Mouse (Mus musculus) intestine, embryonic 15.5 days (tissue): ENCODE measurements around the gene Srgap1. TPM values are rescaled to one million over a fixed set of nuclear protein-coding genes. Genes with fewer than 3 reads are reported as not detected.
A peak's percentile ranks its signal among the peaks of the same experiment; 100 is the strongest.
"Not testable (repeated sequence)": the region's sequence is repeated elsewhere in the genome, so short reads cannot be mapped to it uniquely, and the experiment has no call there.

ENCODE experiments used
- ATAC-seq: fragments of 200-750 bp; cut with Nextera tagmentation; 2 replicates; pipeline ENCODE4 v1.8.0; 2017; ENCODE audit warnings: moderate TSS enrichment, moderate library complexity
- H3K27ac ChIP-seq: fragments of 300-500 bp; sonication (generic); 2 replicates; pipeline ENCODE4 v1.5.1; 2015; ENCODE audit warnings: mild to moderate bottlenecking, inconsistent platforms
- H3K27me3 ChIP-seq: fragments of 300-500 bp; sonication (generic); replicated peaks from 2 replicates; pipeline ENCODE4 v1.6.1; 2015; ENCODE audit warnings: inconsistent platforms
- H3K36me3 ChIP-seq: fragments of 300-500 bp; sonication (generic); 2 replicates; pipeline ENCODE4 v1.6.1; 2015; ENCODE audit warnings: inconsistent platforms
- H3K4me1 ChIP-seq: fragments of 300-500 bp; sonication (generic); replicated peaks from 2 replicates; pipeline ENCODE4 v1.6.1; 2015; ENCODE audit warnings: inconsistent platforms
- H3K4me2 ChIP-seq: fragments of 300-500 bp; sonication (generic); replicated peaks from 2 replicates; pipeline ENCODE4 v1.6.1; 2015; ENCODE audit warnings: mild to moderate bottlenecking, inconsistent platforms
- H3K4me3 ChIP-seq: fragments of 300-500 bp; sonication (generic); replicated peaks from 2 replicates; pipeline ENCODE4 v1.5.1; 2015; ENCODE audit warnings: inconsistent platforms
- H3K9ac ChIP-seq: fragments of 300-500 bp; sonication (generic); 2 replicates; pipeline ENCODE4 v1.6.1; 2015; ENCODE audit warnings: inconsistent platforms
- H3K9me3 ChIP-seq: fragments of 300-500 bp; sonication (generic); 2 replicates; pipeline ENCODE4 v1.6.1; 2016; ENCODE audit warnings: inconsistent platforms
- WGBS: fragments of 180-500 bp; shearing (Covaris S2); methylation state at CpG from one replicate; pipeline ENCODE4 v1.1.7; 2015; 5-methylcytosine and 5-hydroxymethylcytosine counted together
- polyA plus RNA-seq: library from polyadenylated mRNA; unstranded; fragments of >200 nt; fragmentation: Nextera tagmentation; extraction: Ambion mirVana; gene quantifications from 2 replicates; pipeline ENCODE4 v1.2.1, GENCODE M21; 2015

Srgap1 gene
- polyA plus RNA-seq, 1 experiment from 2014 or later, result 7.7 TPM

GRCm38 (mm10) chr10:121796027-121796802, 250.9 kb downstream of the Srgap1 start:
- Histone ChIP-seq H3K9me3 (no peaks in the 10 kb centered on the region), H3K36me3 (no peaks in the 10 kb centered on the region), H3K27ac (no peak overlapping the region), H3K9ac (no peak overlapping the region), H3K4me3 (no peak overlapping the region), H3K4me1 (no peaks in the 10 kb centered on the region), H3K4me2 (no peak overlapping the region), H3K27me3 (no peaks in the 10 kb centered on the region)
- ATAC-seq, result peak; percentile 98
- 62% methylated on average over 8 of the region's 8 CpGs for WGBS

- Histone ChIP-seq H3K9me3 (no peaks in the 10 kb centered on the region), H3K27me3 (no peaks in the 10 kb centered on the region), H3K4me3 (no peak overlapping the region), H3K4me2 (no peak overlapping the region), H3K27ac (no peak overlapping the region), H3K36me3 (no peaks in the 10 kb centered on the region), H3K4me1 (no peaks in the 10 kb centered on the region), H3K9ac (no peak overlapping the region)
- 91% methylated on average over 12 of the region's 12 CpGs for WGBS
- ATAC-seq, result no peak
These were observed 252.6 kb downstream of the Srgap1 start for GRCm38 (mm10) chr10:121794486-121794885.

DNA sequence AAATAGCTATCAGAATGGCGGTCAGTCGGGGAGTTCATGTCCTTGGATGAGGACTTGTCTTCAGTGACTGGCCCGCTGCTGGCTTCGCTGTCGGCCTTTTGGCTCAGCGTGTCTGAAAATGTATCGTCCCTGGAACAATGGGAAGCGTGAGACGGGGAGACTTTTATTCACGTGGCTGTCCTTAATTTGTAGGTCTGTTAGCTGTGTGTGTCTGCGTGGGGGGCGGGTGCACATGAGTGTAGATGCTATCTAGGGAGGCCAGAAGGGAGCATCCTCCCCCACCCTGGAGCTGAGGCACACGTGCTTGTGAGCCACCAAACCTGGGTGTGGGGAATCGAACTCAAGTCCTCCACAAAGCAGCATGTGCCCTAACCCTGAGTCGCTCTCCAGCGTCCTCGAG, 254.5 kb downstream of the Srgap1 start:
- Histone ChIP-seq H3K9ac (no peak overlapping the region), H3K4me2 (no peak overlapping the region), H3K27me3 (no peaks in the 10 kb centered on the region), H3K27ac (no peak overlapping the region), H3K9me3 (no peaks in the 10 kb centered on the region), H3K36me3 (no peaks in the 10 kb centered on the region), H3K4me1 (no peaks in the 10 kb centered on the region), H3K4me3 (no peak overlapping the region)
- 92% methylated on average over 17 of the region's 17 CpGs for WGBS
- no peak for ATAC-seq

- WGBS, result 79% methylated on average over 6 of the region's 6 CpGs
- H3K9ac ChIP-seq, result no peak overlapping the region
- H3K4me2 ChIP-seq, result no peak overlapping the region
- H3K4me3 ChIP-seq, result no peak overlapping the region
- H3K4me1 ChIP-seq, result no peaks in the 10 kb centered on the region
- H3K9me3 ChIP-seq, result no peaks in the 10 kb centered on the region
- no peak overlapping the region for H3K27ac ChIP-seq
- no peaks in the 10 kb centered on the region for H3K27me3 ChIP-seq
- H3K36me3 ChIP-seq, result no peaks in the 10 kb centered on the region
- ATAC-seq, result no peak
These were observed 257.0 kb downstream of the Srgap1 start for GRCm38 (mm10) chr10:121790078-121790477.

DNA sequence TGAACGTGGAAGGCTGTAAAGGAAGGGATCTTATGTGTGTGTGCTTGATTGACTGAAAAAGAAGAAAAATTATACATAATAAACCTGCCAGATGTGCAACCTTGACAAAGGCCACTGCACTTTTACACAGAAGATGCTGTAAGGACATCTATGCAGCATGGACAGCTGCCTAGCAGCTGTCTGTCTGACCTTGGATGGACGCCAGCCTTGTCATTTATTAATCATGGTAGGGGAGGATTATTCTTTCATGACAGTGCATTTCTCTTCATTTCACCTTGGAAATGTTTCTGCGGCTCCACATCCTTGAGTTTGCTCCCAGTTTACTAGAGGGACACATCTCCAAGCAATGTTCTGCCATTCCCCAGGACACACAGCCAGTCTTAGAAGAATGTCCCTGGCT, 258.6 kb downstream of the Srgap1 start:
- no peak for ATAC-seq

DNA sequence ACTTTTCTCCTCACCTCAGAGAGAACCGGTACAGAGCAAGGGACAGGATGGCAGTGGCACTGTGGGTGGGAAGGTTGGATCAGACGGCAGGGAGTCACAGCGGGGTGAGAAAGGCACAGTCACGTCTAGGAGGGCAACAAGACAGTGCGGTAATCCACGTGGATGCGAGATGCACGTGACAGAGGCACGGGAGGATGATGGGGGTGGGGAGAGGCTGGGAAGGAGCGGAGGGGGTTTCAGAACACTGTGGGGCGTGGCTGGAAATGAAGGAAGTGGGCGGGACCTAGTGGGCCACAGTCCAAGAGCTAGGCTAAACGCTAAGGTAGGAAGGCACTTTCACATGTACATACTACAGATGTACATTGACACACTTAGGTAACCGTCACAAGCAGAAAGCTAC, 266.0 kb downstream of the Srgap1 start:
- H3K36me3 ChIP-seq, result 0 out of 2 replicates have a peak, but pooled peaks cover 5% of the 10 kb centered on the region
- H3K4me1 ChIP-seq, result no peaks in the 10 kb centered on the region; the same call in 1 of the 2 replicates
- H3K9ac ChIP-seq, result no peak overlapping the region
- no peaks in the 10 kb centered on the region for H3K9me3 ChIP-seq
- H3K4me2 ChIP-seq, result peak overlapping the region; percentile 31; the same call in 1 of the 2 replicates
- no peak overlapping the region for H3K4me3 ChIP-seq
- peak; percentile 58; the same call in 1 of the 2 replicates for ATAC-seq
- no peak overlapping the region for H3K27ac ChIP-seq
- H3K27me3 ChIP-seq, result no peaks in the 10 kb centered on the region
- WGBS, result 43% methylated on average over 14 of the region's 14 CpGs

More for the DNA sequence above, 258.6 kb downstream of the Srgap1 start:
- no peaks in the 10 kb centered on the region for H3K9me3 ChIP-seq
- no peak overlapping the region for H3K4me2 ChIP-seq
- H3K4me1 ChIP-seq, result no peaks in the 10 kb centered on the region
- WGBS, result 80% methylated on average over 3 of the region's 3 CpGs
- 0 out of 2 replicates have a peak, but pooled peaks cover 5% of the 10 kb centered on the region for H3K36me3 ChIP-seq
- no peak overlapping the region for H3K4me3 ChIP-seq
- no peak overlapping the region for H3K9ac ChIP-seq
- no peaks in the 10 kb centered on the region for H3K27me3 ChIP-seq
- H3K27ac ChIP-seq, result no peak overlapping the region

- WGBS, result 72% methylated on average over 3 of the region's 3 CpGs
These were observed 271.1 kb downstream of the Srgap1 start for GRCm38 (mm10) chr10:121775990-121776389.

GRCm38 (mm10) chr10:121773813-121774212, 273.3 kb downstream of the Srgap1 start:
- Histone ChIP-seq H3K27me3 (no peaks in the 10 kb centered on the region), H3K9ac (no peak overlapping the region), H3K4me1 (no peaks in the 10 kb centered on the region), H3K36me3 (no peaks in the 10 kb centered on the region), H3K9me3 (no peaks in the 10 kb centered on the region), H3K4me2 (no peak overlapping the region), H3K4me3 (no peak overlapping the region), H3K27ac (no peak overlapping the region)
- WGBS, result 75% methylated on average over 4 of the region's 4 CpGs
- ATAC-seq, result no peak

More at GRCm38 (mm10) chr10:121775990-121776389, 271.1 kb downstream of the Srgap1 start:
- no peak for ATAC-seq
- H3K4me2 ChIP-seq, result no peak overlapping the region
- H3K4me3 ChIP-seq, result no peak overlapping the region
- H3K27ac ChIP-seq, result no peak overlapping the region
- no peaks in the 10 kb centered on the region for H3K27me3 ChIP-seq
- H3K9ac ChIP-seq, result no peak overlapping the region
- no peaks in the 10 kb centered on the region for H3K9me3 ChIP-seq
- H3K4me1 ChIP-seq, result no peaks in the 10 kb centered on the region
- H3K36me3 ChIP-seq, result no peaks in the 10 kb centered on the region

DNA sequence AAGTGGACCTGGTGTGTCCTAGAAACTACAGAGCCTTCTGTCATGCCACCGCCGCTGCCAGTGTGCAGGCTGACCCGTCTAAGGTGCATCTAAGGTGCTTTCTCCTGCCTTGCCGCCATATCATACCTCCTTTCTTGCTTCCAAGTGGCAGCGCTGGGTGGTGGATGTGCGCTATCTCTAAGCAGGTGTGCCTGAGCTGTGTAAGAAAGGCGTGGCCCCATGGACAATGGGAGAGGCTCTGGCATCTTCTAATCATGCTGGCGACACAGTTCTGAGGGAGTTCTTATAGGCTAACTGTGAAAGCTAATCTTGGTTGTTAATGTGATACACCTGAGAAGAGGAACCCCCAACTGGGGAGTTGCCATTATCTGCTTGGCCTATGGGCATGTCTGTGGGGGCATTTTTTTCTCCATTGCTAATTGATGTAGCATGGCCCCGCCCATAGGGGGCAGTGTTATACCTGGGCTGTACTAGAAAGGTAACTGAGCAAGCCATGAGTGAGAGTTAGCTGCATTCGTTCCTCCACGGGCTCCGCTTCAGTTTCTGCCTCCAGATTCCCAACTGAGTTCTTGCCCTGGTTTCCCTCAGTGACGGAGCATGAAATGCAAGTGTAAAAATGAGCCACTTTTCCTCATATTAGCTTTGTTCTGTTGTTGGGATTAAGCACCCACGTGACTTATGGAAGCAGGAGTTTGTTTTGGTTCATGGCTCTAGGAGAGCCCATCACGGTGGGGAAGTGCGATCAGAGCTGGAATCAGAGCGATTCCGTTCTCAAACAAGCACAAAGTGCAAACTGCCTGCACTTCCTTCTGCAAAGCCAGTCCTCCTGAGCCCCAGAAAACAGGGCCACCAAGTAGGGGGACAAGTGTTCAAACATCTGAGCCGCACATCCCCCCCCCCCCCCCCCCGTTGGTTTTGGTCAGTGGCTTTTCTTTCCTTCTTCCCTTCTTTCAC, 276.2 kb downstream of the Srgap1 start:
- H3K9me3 ChIP-seq, result no peaks in the 10 kb centered on the region
- ATAC-seq, result peak; percentile 65
- no peaks in the 10 kb centered on the region for H3K27me3 ChIP-seq
- peak overlapping the region; percentile 34; the same call in 1 of the 2 replicates for H3K4me2 ChIP-seq
- WGBS, result 54% methylated on average over 20 of the region's 20 CpGs
- peak overlapping the region; percentile 4; the same call in 1 of the 2 replicates for H3K4me3 ChIP-seq
- no peak overlapping the region for H3K27ac ChIP-seq
- H3K36me3 ChIP-seq, result no peaks in the 10 kb centered on the region
- no peaks in the 10 kb centered on the region for H3K4me1 ChIP-seq
- H3K9ac ChIP-seq, result no peak overlapping the region

GRCm38 (mm10) chr10:121769711-121770110, 277.4 kb downstream of the Srgap1 start:
- Histone ChIP-seq H3K27ac (no peak overlapping the region), H3K9ac (no peak overlapping the region), H3K4me3 (no peak overlapping the region), H3K4me1 (no peaks in the 10 kb centered on the region), H3K27me3 (no peaks in the 10 kb centered on the region), H3K9me3 (no peaks in the 10 kb centered on the region), H3K36me3 (no peaks in the 10 kb centered on the region), H3K4me2 (no peak overlapping the region)
- 85% methylated on average over 5 of the region's 5 CpGs for WGBS
- ATAC-seq, result no peak

GRCm38 (mm10) chr10:121767295-121767694, 279.8 kb downstream of the Srgap1 start:
- not testable (repeated sequence) for H3K4me3 ChIP-seq, H3K36me3 ChIP-seq, H3K9me3 ChIP-seq, ATAC-seq, H3K27me3 ChIP-seq, H3K4me1 ChIP-seq, H3K27ac ChIP-seq, H3K9ac ChIP-seq, H3K4me2 ChIP-seq
- WGBS, result 84% methylated on average over 3 of the region's 3 CpGs
